Mouse (Mus musculus): ENCODE data around the gene Rab38.

GRCm38 (mm10) chr7:88423889-88424288 lies 6.2 kb upstream of the Rab38 start:
- TF ChIP-seq CTCF (conservative IDR thresholded peaks at IDR 0.05; ENCODE audit: insufficient read depth, insufficient read length, low read depth, low read length) (no peak), POLR2A (IDR thresholded peaks at IDR 0.05; ENCODE audit: low read depth, low read length) (no peak)
